Comparison of ENCODE assay signal across 13 mouse cellular contexts in genomic region chr11:68655524-68655923, GRCm38 (mm10). TPM values are rescaled to one million over a fixed set of nuclear protein-coding genes. Genes with fewer than 3 reads are reported as not detected.
DNase-seq lines count a peak whose midpoint lies in the region; ATAC-seq and TF ChIP-seq lines count a peak whose summit lies in the region.
"Had no signal": no experiment of that assay in that cellular context is flagged by ENCODE, and none has a peak within 500 bp of the region (broad histone marks: within the 10 kb centered on the region; RNA-seq: fewer than 3 reads in every experiment).

No protein-coding gene starts in this region.

- no peaks in the 10 kb centered on the region for H3K27me3 ChIP-seq in heart, embryonic 12.5 days (replicated peaks)
- H3K27me3 ChIP-seq in CH12.LX (replicated peaks): no peaks in the 10 kb centered on the region
- no peaks in the 10 kb centered on the region for H3K27me3 ChIP-seq in midbrain, embryonic 14.5 days (ENCODE audit: control insufficient read depth, insufficient read depth, low read length)

- no peak for DNase-seq in heart, postnatal 36 days
- DNase-seq in layer of hippocampus, adult 2 months (ENCODE audit: low spot score in 2 of 2): no peak
- DNase-seq in layer of hippocampus, adult 18-20 months (ENCODE audit: low spot score in 2 of 2): no peak
- DNase-seq in CH12.LX (ENCODE audit: extremely low read depth): peak; percentile 66
- DNase-seq in midbrain, embryonic 14.5 days: no peak
- DNase-seq: B cell, adult 2 months; cerebellum, adult 9-11 months; gastrocnemius, adult 2 months; kidney, postnatal 14 days; thymus, postnatal 4 days had no signal

- H3K36me3 ChIP-seq in heart, embryonic 12.5 days: no peaks in the 10 kb centered on the region
- H3K36me3 ChIP-seq in CH12.LX (replicated peaks in 1 of 2; ENCODE audit: control insufficient read depth in 1 of 2, insufficient read depth in 1 of 2, low read length in 1 of 2): no peaks in the 10 kb centered on the region
- H3K36me3 ChIP-seq in midbrain, embryonic 14.5 days (ENCODE audit: control insufficient read depth, insufficient read depth, low read length): no peaks in the 10 kb centered on the region

- no peak for TF ChIP-seq CTCF in layer of hippocampus, adult 2 months (conservative IDR thresholded peaks at IDR 0.05)
- TF ChIP-seq CTCF in CH12.LX (conservative IDR thresholded peaks at IDR 0.05 in 1 of 2, IDR thresholded peaks at IDR 0.05 in 1 of 2; ENCODE audit: low read depth in 2 of 2, low read length in 2 of 2): no peak
- no peak for TF ChIP-seq CTCF in cortical plate, adult 2 months (IDR thresholded peaks at IDR 0.05; ENCODE audit: extremely low read depth, insufficient read depth, low read length)

- ATAC-seq in heart, embryonic 12.5 days (ENCODE audit: insufficient number of reproducible peaks, low FRiP score): no peak
- ATAC-seq in midbrain, embryonic 14.5 days (ENCODE audit: low FRiP score, low TSS enrichment): no peak
- ATAC-seq: forebrain, embryonic 14.5 days had no signal

- H3K9ac ChIP-seq in heart, embryonic 12.5 days: no peak overlapping the region
- H3K9ac ChIP-seq in CH12.LX (ENCODE audit: insufficient read depth, low read depth): no peak overlapping the region
- H3K9ac ChIP-seq in midbrain, embryonic 14.5 days (replicated peaks; ENCODE audit: low read length): no peak overlapping the region

- in situ Hi-C loops in CH12.LX (cut with MboI; ENCODE audit: low pct_ligation_motif_present, low pct_unique_long_range_greater_than_20kb, low sequenced_read_pairs): no loop called here

- 66% methylated on average over 1 of the region's 1 CpGs for WGBS in heart, embryonic 12.5 days
- 47% methylated on average over 1 of the region's 1 CpGs for WGBS in midbrain, embryonic 14.5 days

- dilution Hi-C loops in CH12.LX (cut with MboI; ENCODE audit: extremely low pct_ligation_motif_present, extremely low pct_unique_long_range_greater_than_20kb, low sequenced_read_pairs): no loop called here

- no peak; the same call in 1 of the 2 replicates for TF ChIP-seq RAD21 in CH12.LX (IDR thresholded peaks at IDR 0.05; ENCODE audit: low read depth, low read length)

- peak; percentile 29; the same call in 1 of the 2 replicates for TF ChIP-seq EP300 in CH12.LX (IDR thresholded peaks at IDR 0.05; ENCODE audit: low read length)

- no peak for TF ChIP-seq POLR2A in CH12.LX (IDR thresholded peaks at IDR 0.05; ENCODE audit: low read depth, low read length)
- no peak for TF ChIP-seq POLR2A in cortical plate, adult 2 months (IDR thresholded peaks at IDR 0.05; ENCODE audit: extremely low read depth, insufficient read depth, low read length)

- no peaks in the 10 kb centered on the region for H3K79me2 ChIP-seq in CH12.LX (replicated peaks; ENCODE audit: control insufficient read depth, extremely low read depth, insufficient read depth, poor library complexity, severe bottlenecking)

- intact Hi-C loops in heart, postnatal 36 days (cut with DNase I): no loop called here

- H3K9me3 ChIP-seq in heart, embryonic 12.5 days (replicated peaks): no peaks in the 10 kb centered on the region
- H3K9me3 ChIP-seq in CH12.LX (replicated peaks; ENCODE audit: low read length): no peaks in the 10 kb centered on the region
- H3K9me3 ChIP-seq in midbrain, embryonic 14.5 days (ENCODE audit: control insufficient read depth, low read length): no peaks in the 10 kb centered on the region

- no peak overlapping the region for H3K4me2 ChIP-seq in heart, embryonic 12.5 days
- no peak overlapping the region for H3K4me2 ChIP-seq in CH12.LX (ENCODE audit: insufficient read depth, low read depth, poor library complexity, severe bottlenecking)
- no peak overlapping the region for H3K4me2 ChIP-seq in midbrain, embryonic 14.5 days (ENCODE audit: low read length)

- peaks cover 60% of the 10 kb centered on the region for H3K4me1 ChIP-seq in heart, embryonic 12.5 days (replicated peaks)
- peaks cover 12 to 43% of the 10 kb centered on the region in 2 experiments for H3K4me1 ChIP-seq in CH12.LX (ENCODE audit: control insufficient read depth in 1 of 2, insufficient read depth in 2 of 2)
- H3K4me1 ChIP-seq in cortical plate, adult 2 months (ENCODE audit: control insufficient read depth, insufficient read depth, low read length): peaks cover 5% of the 10 kb centered on the region
- H3K4me1 ChIP-seq in midbrain, embryonic 14.5 days (ENCODE audit: control insufficient read depth, insufficient read depth, low read length): no peaks in the 10 kb centered on the region

- no peak overlapping the region for H3K4me3 ChIP-seq in heart, embryonic 12.5 days
- no peak overlapping the region for H3K4me3 ChIP-seq in layer of hippocampus, adult 2 months
- H3K4me3 ChIP-seq in CH12.LX (replicated peaks in 1 of 3; ENCODE audit: low read depth in 2 of 3, low read length in 2 of 3, poor library complexity in 1 of 3): no peak overlapping the region
- H3K4me3 ChIP-seq in cortical plate, adult 2 months (ENCODE audit: insufficient read depth, low read length): no peak overlapping the region
- H3K4me3 ChIP-seq in midbrain, embryonic 14.5 days (replicated peaks; ENCODE audit: low read depth, low read length): no peak overlapping the region
- H3K4me3 ChIP-seq: gastrocnemius, adult 2 months had no signal

- H3K27ac ChIP-seq in heart, embryonic 12.5 days (ENCODE audit: poor library complexity, severe bottlenecking): peak overlapping the region; percentile 97
- 0 out of 2 replicates have a peak overlapping the region, but pooled peaks have one; percentile 23 for H3K27ac ChIP-seq in layer of hippocampus, adult 2 months
- no peak overlapping the region for H3K27ac ChIP-seq in CH12.LX (ENCODE audit: insufficient read depth, low read depth)
- H3K27ac ChIP-seq in cortical plate, adult 2 months (ENCODE audit: insufficient read depth, low read length): peak overlapping the region; percentile 84
- H3K27ac ChIP-seq in midbrain, embryonic 14.5 days (replicated peaks; ENCODE audit: low read depth, low read length): no peak overlapping the region
- H3K27ac ChIP-seq: gastrocnemius, adult 2 months had no signal

TF ChIP-seq in CH12.LX, 34 proteins besides CTCF, POLR2A, EP300 and RAD21:
- TF ChIP-seq TBP (conservative IDR thresholded peaks at IDR 0.05; ENCODE audit: low read depth, low read length): no peak
- no peak for TF ChIP-seq ZMIZ1 (IDR thresholded peaks at IDR 0.05; ENCODE audit: low read depth, low read length)
- no peak for TF ChIP-seq SMC3 (IDR thresholded peaks at IDR 0.05; ENCODE audit: low read depth, low read length)
- TF ChIP-seq NELFE (IDR thresholded peaks at IDR 0.05; ENCODE audit: low read depth, low read length): no peak
- TF ChIP-seq SIN3A (IDR thresholded peaks at IDR 0.05; ENCODE audit: low read length): no peak
- TF ChIP-seq MAZ (IDR thresholded peaks at IDR 0.05; ENCODE audit: low read depth, low read length): peak; percentile 66; the same call in 1 of the 2 replicates
- TF ChIP-seq ETS1 (conservative IDR thresholded peaks at IDR 0.05; ENCODE audit: low read depth, low read length): peak; percentile 86
- peak; percentile 16; the same call in 1 of the 2 replicates for TF ChIP-seq ELF1 (IDR thresholded peaks at IDR 0.05; ENCODE audit: low read depth, low read length)
- TF ChIP-seq MAX (IDR thresholded peaks at IDR 0.05; ENCODE audit: low read length): peak; percentile 20; the same call in 1 of the 2 replicates
- TF ChIP-seq HCFC1 (IDR thresholded peaks at IDR 0.05; ENCODE audit: low read depth, low read length): 0 out of 2 replicates have a peak, but pooled peaks have one; percentile 14
- no peak for TF ChIP-seq MAFK (IDR thresholded peaks at IDR 0.05; ENCODE audit: insufficient replicate concordance, low read length)
- peak; percentile 55; the same call in 1 of the 2 replicates for TF ChIP-seq BHLHE40 (IDR thresholded peaks at IDR 0.05; ENCODE audit: low read depth, low read length)
- TF ChIP-seq MXI1 (IDR thresholded peaks at IDR 0.05; ENCODE audit: low read depth, low read length): peak; percentile 54; the same call in 1 of the 2 replicates
- TF ChIP-seq IRF4 (IDR thresholded peaks at IDR 0.05; ENCODE audit: low read depth, low read length): peak; percentile 69
- 0 out of 2 replicates have a peak, but pooled peaks have one; percentile 26 for TF ChIP-seq TCF12 (IDR thresholded peaks at IDR 0.05; ENCODE audit: low read depth, low read length)
- TF ChIP-seq CHD2 (IDR thresholded peaks at IDR 0.05; ENCODE audit: low read length): no peak
- TF ChIP-seq MEF2A (IDR thresholded peaks at IDR 0.05; ENCODE audit: borderline replicate concordance, low read depth, low read length): peak; percentile 93

RNA-seq across cellular contexts. Expression of gene Myh10, which starts 35.8 kb away (rescaled TPM):
- 219 and 235 TPM in 2 replicates for polyA plus RNA-seq in heart, embryonic 12.5 days (2016; fragmentation: Nextera tagmentation; extraction: Ambion mirVana)
- 10 to 100 TPM; 23.0 to 26.4 TPM for total RNA-seq in heart, postnatal 36 days (2021)
- 100 to 1,000 TPM; 139 to 147 TPM for total RNA-seq in layer of hippocampus, adult 2 months (2021)
- total RNA-seq in layer of hippocampus, adult 18-20 months (2021): 100 to 1,000 TPM; 140 to 146 TPM
- 0.38 and 0.46 TPM in 2 replicates for total RNA-seq in CH12.LX (2012; rRNA removed)
- total RNA-seq in CH12.LX (2014; rRNA removed): 0.62 and 1.1 TPM in 2 replicates
- 2.7 and 3.1 TPM in 2 replicates for polyA plus RNA-seq in CH12.LX (2012; ENCODE audit: insufficient read length, low read depth)
- 132 and 140 TPM in 2 replicates for polyA plus RNA-seq in cortical plate, adult 2 months (2012; rRNA removed)
- 96.4 and 107 TPM in 2 replicates for polyA plus RNA-seq in midbrain, embryonic 14.5 days (2014; fragmentation: Nextera tagmentation; extraction: Ambion mirVana)

Comparison
In these comparisons a context has a peak if more than half of its experiments do, and no peak if none do; other contexts are left out.
1. H3K27ac ChIP-seq: peak in heart, embryonic 12.5 days (single experiment), layer of hippocampus, adult 2 months (single experiment) and cortical plate, adult 2 months (single experiment); none in CH12.LX (single experiment) and midbrain, embryonic 14.5 days (single experiment).
2. RNA of gene Myh10, which starts 35.8 kb away (total RNA-seq): 139 to 147 TPM in layer of hippocampus, adult 2 months, 140 to 146 TPM in layer of hippocampus, adult 18-20 months and 23.0 to 26.4 TPM in heart, postnatal 36 days; 0.38 to 1.1 TPM in CH12.LX; every median in the first group is over 10 times any median in the second.